Mouse (Mus musculus) liver, postnatal 0 days (tissue): ENCODE results near the gene Cse1l.

Experiments used
- CTCF ChIP-seq: sonication (generic); IDR thresholded peaks from 2 replicates; pipeline ENCODE4 v1.5.1; 2016; ENCODE audit warnings: antibody characterized with exemption, low read depth
- EP300 ChIP-seq: IDR thresholded peaks from 2 replicates; pipeline ENCODE4 v1.6.1; 2016; ENCODE audit warnings: antibody characterized with exemption, low read depth, mild to moderate bottlenecking

- TF ChIP-seq CTCF = peak; percentile 1; the same call in 1 of the 2 replicates
- no peak for TF ChIP-seq EP300
Observed at GRCm38 (mm10) chr2:166905711-166906522, at the start of gene Cse1l.
